Mouse (Mus musculus): ENCODE measurements around the gene Hist1h3e.
A peak's percentile ranks its signal among the peaks of the same experiment; 100 is the strongest.

The Hist1h3e gene

GRCm38 (mm10) chr13:23516822-23517602 lies 45.2 kb downstream of the Hist1h3e start:
- DNase-seq: peak; percentile 47 to 69

GRCm38 (mm10) chr13:23515826-23516620 lies 46.1 kb downstream of the Hist1h3e start:
- DNase-seq: no peak

- no peak for DNase-seq
These were observed 46.9 kb downstream of the Hist1h3e start for GRCm38 (mm10) chr13:23515281-23515680.

- DNase-seq: no peak
These were observed 48.7 kb downstream of the Hist1h3e start for GRCm38 (mm10) chr13:23513517-23513916.
